Mouse (Mus musculus) hindbrain, embryonic 12.5 days (tissue): ENCODE data around the gene Cux1. TPM values are rescaled to one million over a fixed set of nuclear protein-coding genes. Genes with fewer than 3 reads are reported as not detected.

ENCODE experiments used
- ATAC-seq: fragments of 200-750 bp; cut with Nextera tagmentation; 2 replicates; pipeline ENCODE4 v1.8.0; 2017; ENCODE audit warnings: moderate TSS enrichment; ENCODE audit not compliant: low FRiP score
- H3K27ac ChIP-seq: fragments of 300-500 bp; sonication (generic); 2 replicates; pipeline ENCODE4 v1.5.1; 2016; ENCODE audit warnings: mild to moderate bottlenecking
- H3K27me3 ChIP-seq: fragments of 300-500 bp; sonication (generic); 2 replicates; pipeline ENCODE4 v1.6.1; 2016; ENCODE audit warnings: mild to moderate bottlenecking
- H3K36me3 ChIP-seq: fragments of 300-500 bp; sonication (generic); 2 replicates; pipeline ENCODE4 v1.6.1; 2016; ENCODE audit warnings: mild to moderate bottlenecking
- H3K4me1 ChIP-seq: fragments of 300-500 bp; sonication (generic); 2 replicates; pipeline ENCODE4 v1.6.1; 2016
- H3K4me2 ChIP-seq: fragments of 300-500 bp; sonication (generic); replicated peaks from 2 replicates; pipeline ENCODE4 v1.6.1; 2016; ENCODE audit warnings: mild to moderate bottlenecking
- H3K4me3 ChIP-seq: fragments of 300-500 bp; sonication (generic); 2 replicates; pipeline ENCODE4 v1.5.1; 2016; ENCODE audit warnings: mild to moderate bottlenecking
- H3K9ac ChIP-seq: fragments of 300-500 bp; sonication (generic); 2 replicates; pipeline ENCODE4 v1.6.1; 2016; ENCODE audit warnings: mild to moderate bottlenecking, moderate library complexity
- H3K9me3 ChIP-seq: fragments of 300-500 bp; sonication (generic); replicated peaks from 2 replicates; pipeline ENCODE4 v1.6.1; 2016; ENCODE audit warnings: mild to moderate bottlenecking
- WGBS: fragments of 180-500 bp; shearing (Covaris S2); methylation state at CpG from one replicate; pipeline ENCODE4 v1.1.7; 2016; 5-methylcytosine and 5-hydroxymethylcytosine counted together
- polyA plus RNA-seq: library from polyadenylated mRNA; unstranded; fragments of >200 nt; fragmentation: Nextera tagmentation; extraction: Ambion mirVana; gene quantifications from 2 replicates; pipeline ENCODE4 v1.2.1, GENCODE M21; 2016

Gene Cux1
- polyA plus RNA-seq, 1 experiment from 2014 or later: 114 TPM

- H3K27me3 ChIP-seq: no peaks in the 10 kb centered on the region
- ATAC-seq: no peak
- no peak overlapping the region for H3K4me3 ChIP-seq
- H3K27ac ChIP-seq: no peak overlapping the region
- no peak overlapping the region for H3K9ac ChIP-seq
- H3K4me2 ChIP-seq: no peak overlapping the region
- no peaks in the 10 kb centered on the region for H3K36me3 ChIP-seq
- peaks cover 2% of the 10 kb centered on the region for H3K4me1 ChIP-seq
- WGBS: 92% methylated on average over 3 of the region's 3 CpGs
- H3K9me3 ChIP-seq: no peaks in the 10 kb centered on the region
These were observed 145.4 kb downstream of the Cux1 start for GRCm38 (mm10) chr5:136421885-136422284.

GRCm38 (mm10) chr5:136421316-136421715 lies 146.0 kb downstream of the Cux1 start:
- H3K27me3 ChIP-seq: no peaks in the 10 kb centered on the region
- no peak overlapping the region for H3K27ac ChIP-seq
- H3K36me3 ChIP-seq: no peaks in the 10 kb centered on the region
- H3K4me2 ChIP-seq: no peak overlapping the region
- no peak for ATAC-seq
- no peak overlapping the region for H3K4me3 ChIP-seq
- H3K9me3 ChIP-seq: no peaks in the 10 kb centered on the region
- no peaks in the 10 kb centered on the region for H3K4me1 ChIP-seq
- H3K9ac ChIP-seq: no peak overlapping the region
- WGBS: 89% methylated on average over 3 of the region's 3 CpGs

GRCm38 (mm10) chr5:136420342-136420741 lies 146.9 kb downstream of the Cux1 start:
- no peak overlapping the region for H3K4me3 ChIP-seq
- H3K9me3 ChIP-seq: no peaks in the 10 kb centered on the region
- no peaks in the 10 kb centered on the region for H3K36me3 ChIP-seq
- no peak overlapping the region for H3K27ac ChIP-seq
- no peaks in the 10 kb centered on the region for H3K4me1 ChIP-seq
- ATAC-seq: no peak
- no peak overlapping the region for H3K4me2 ChIP-seq
- WGBS: 83% methylated on average over 3 of the region's 3 CpGs
- no peaks in the 10 kb centered on the region for H3K27me3 ChIP-seq
- H3K9ac ChIP-seq: no peak overlapping the region

GRCm38 (mm10) chr5:136417891-136418290 lies 149.4 kb downstream of the Cux1 start:
- Histone ChIP-seq H3K4me2 (no peak overlapping the region), H3K4me3 (no peak overlapping the region), H3K4me1 (no peaks in the 10 kb centered on the region), H3K27ac (no peak overlapping the region), H3K9me3 (no peaks in the 10 kb centered on the region), H3K27me3 (no peaks in the 10 kb centered on the region), H3K36me3 (no peaks in the 10 kb centered on the region), H3K9ac (no peak overlapping the region)
- no peak for ATAC-seq
- 94% methylated on average over 4 of the region's 4 CpGs for WGBS

GRCm38 (mm10) chr5:136414479-136414878 lies 152.8 kb downstream of the Cux1 start:
- Histone ChIP-seq H3K9me3 (no peaks in the 10 kb centered on the region), H3K4me2 (no peak overlapping the region), H3K4me3 (no peak overlapping the region), H3K4me1 (no peaks in the 10 kb centered on the region), H3K36me3 (no peaks in the 10 kb centered on the region), H3K27me3 (no peaks in the 10 kb centered on the region), H3K9ac (no peak overlapping the region), H3K27ac (no peak overlapping the region)
- no peak for ATAC-seq
- 64% methylated on average over 2 of the region's 2 CpGs for WGBS

- H3K36me3 ChIP-seq: peaks cover 15% of the 10 kb centered on the region
- H3K27me3 ChIP-seq: no peaks in the 10 kb centered on the region
- WGBS: 79% methylated on average over 7 of the region's 7 CpGs
- H3K9ac ChIP-seq: no peak overlapping the region
- H3K4me1 ChIP-seq: no peaks in the 10 kb centered on the region
- H3K4me3 ChIP-seq: no peak overlapping the region
- H3K4me2 ChIP-seq: no peak overlapping the region
- H3K27ac ChIP-seq: no peak overlapping the region
- no peak for ATAC-seq
- H3K9me3 ChIP-seq: 0 out of 2 replicates have a peak, but pooled peaks cover 10% of the 10 kb centered on the region
These were observed 156.6 kb downstream of the Cux1 start for GRCm38 (mm10) chr5:136410681-136411181.

GRCm38 (mm10) chr5:136406357-136406756 lies 160.9 kb downstream of the Cux1 start:
- Histone ChIP-seq H3K9ac (no peak overlapping the region), H3K9me3 (0 out of 2 replicates have a peak, but pooled peaks cover 10% of the 10 kb centered on the region), H3K27me3 (no peaks in the 10 kb centered on the region), H3K4me3 (no peak overlapping the region), H3K4me1 (peaks cover 15% of the 10 kb centered on the region), H3K27ac (no peak overlapping the region), H3K4me2 (no peak overlapping the region), H3K36me3 (peaks cover 15% of the 10 kb centered on the region)
- no peak for ATAC-seq

GRCm38 (mm10) chr5:136403565-136403961 lies 163.7 kb downstream of the Cux1 start:
- H3K9me3 ChIP-seq: 0 out of 2 replicates have a peak, but pooled peaks cover 10% of the 10 kb centered on the region
- peak; percentile 76 for ATAC-seq
- 43% methylated on average over 19 of the region's 19 CpGs for WGBS
- H3K36me3 ChIP-seq: peaks cover 15% of the 10 kb centered on the region
- peaks cover 15% of the 10 kb centered on the region for H3K4me1 ChIP-seq
- H3K9ac ChIP-seq: no peak overlapping the region
- H3K4me3 ChIP-seq: no peak overlapping the region
- H3K27ac ChIP-seq: peak overlapping the region; percentile 64
- H3K27me3 ChIP-seq: no peaks in the 10 kb centered on the region
- peak overlapping the region; percentile 30 for H3K4me2 ChIP-seq

- Histone ChIP-seq H3K9ac (no peak overlapping the region), H3K4me1 (peaks cover 15% of the 10 kb centered on the region), H3K4me3 (no peak overlapping the region), H3K36me3 (peaks cover 11% of the 10 kb centered on the region), H3K4me2 (peak overlapping the region; percentile 30), H3K9me3 (0 out of 2 replicates have a peak, but pooled peaks cover 5% of the 10 kb centered on the region), H3K27ac (peak overlapping the region; percentile 64), H3K27me3 (no peaks in the 10 kb centered on the region)
- no peak for ATAC-seq
- whole genome bisulfite sequencing: 71% methylated on average over 15 of the region's 15 CpGs
These were observed 164.4 kb downstream of the Cux1 start for GRCm38 (mm10) chr5:136402622-136403564.

- H3K9me3 ChIP-seq: no peaks in the 10 kb centered on the region
- no peak for ATAC-seq
- H3K4me1 ChIP-seq: peaks cover 11% of the 10 kb centered on the region
- no peak overlapping the region for H3K4me3 ChIP-seq
- H3K27me3 ChIP-seq: no peaks in the 10 kb centered on the region
- H3K36me3 ChIP-seq: no peaks in the 10 kb centered on the region
- H3K27ac ChIP-seq: no peak overlapping the region
- 94% methylated on average over 3 of the region's 3 CpGs for WGBS
- H3K9ac ChIP-seq: no peak overlapping the region
- no peak overlapping the region for H3K4me2 ChIP-seq
These were observed 168.6 kb downstream of the Cux1 start for GRCm38 (mm10) chr5:136398706-136399105.

GRCm38 (mm10) chr5:136396699-136397098 lies 170.6 kb downstream of the Cux1 start:
- ATAC-seq: no peak
- H3K36me3 ChIP-seq: no peaks in the 10 kb centered on the region
- WGBS: 96% methylated on average over 1 of the region's 1 CpGs
- H3K27me3 ChIP-seq: no peaks in the 10 kb centered on the region
- H3K4me3 ChIP-seq: no peak overlapping the region
- no peak overlapping the region for H3K4me2 ChIP-seq
- no peaks in the 10 kb centered on the region for H3K9me3 ChIP-seq
- no peak overlapping the region for H3K27ac ChIP-seq
- H3K4me1 ChIP-seq: 0 out of 2 replicates have a peak, but pooled peaks cover 2% of the 10 kb centered on the region
- H3K9ac ChIP-seq: no peak overlapping the region

- WGBS: 82% methylated on average over 7 of the region's 7 CpGs
- 0 out of 2 replicates have a peak, but pooled peaks cover 4% of the 10 kb centered on the region for H3K36me3 ChIP-seq
- H3K27me3 ChIP-seq: no peaks in the 10 kb centered on the region
- no peak for ATAC-seq
- H3K9me3 ChIP-seq: no peaks in the 10 kb centered on the region
- H3K27ac ChIP-seq: no peak overlapping the region
- no peak overlapping the region for H3K4me3 ChIP-seq
- H3K9ac ChIP-seq: no peak overlapping the region
- H3K4me2 ChIP-seq: no peak overlapping the region
- 0 out of 2 replicates have a peak, but pooled peaks cover 2% of the 10 kb centered on the region for H3K4me1 ChIP-seq
These were observed 171.0 kb downstream of the Cux1 start for GRCm38 (mm10) chr5:136396256-136396655.
